Mouse (Mus musculus) CH12.LX (cell line): ENCODE measurements around the gene Psmd7. TPM values are rescaled to one million over a fixed set of nuclear protein-coding genes. Genes with fewer than 3 reads are reported as not detected.

Experiments used
- DNase-seq: peaks from one replicate; pipeline ENCODE4 v3.0.0-alpha.2; 2013; ENCODE audit errors: extremely low read depth
- H3K27ac ChIP-seq: 2 replicates; pipeline ENCODE4 v1.5.1; 2012; ENCODE audit warnings: low read depth, mild to moderate bottlenecking, control low read depth, moderate library complexity; ENCODE audit not compliant: insufficient read depth
- H3K27me3 ChIP-seq: replicated peaks from 2 replicates; pipeline ENCODE3; 2012; ENCODE audit warnings: inconsistent platforms
- H3K36me3 ChIP-seq, 2 experiments: replicated peaks in 1 of 2; 2 replicates each; pipeline versions ENCODE3 to v1.6.1; 2012; ENCODE audit warnings: inconsistent platforms in 1 of 2, low read length in 1 of 2, mild to moderate bottlenecking in 1 of 2, mixed read lengths in 1 of 2, moderate library complexity in 1 of 2; ENCODE audit not compliant: control insufficient read depth in 1 of 2, insufficient read depth in 1 of 2
- H3K4me1 ChIP-seq, 2 experiments: 2 replicates each; pipeline ENCODE4 v1.6.1; 2012; ENCODE audit warnings: inconsistent platforms in 1 of 2, moderate library complexity in 1 of 2; ENCODE audit not compliant: insufficient read depth in 2 of 2, control insufficient read depth in 1 of 2
- H3K4me2 ChIP-seq: 2 replicates; pipeline ENCODE4 v1.6.1; 2012; ENCODE audit warnings: low read depth, mild to moderate bottlenecking, control low read depth; ENCODE audit not compliant: poor library complexity, insufficient read depth, severe bottlenecking
- H3K4me3 ChIP-seq, 3 experiments: fragments of 150-350 bp in 1 of 3; sonication (generic) in 1 of 3; replicated peaks in 1 of 3; 2 replicates each; pipeline versions ENCODE3 to v1.5.1; 2011 to 2012; ENCODE audit warnings: low read depth in 2 of 3, low read length in 2 of 3, mild to moderate bottlenecking in 2 of 3, moderate library complexity in 2 of 3, control low read depth in 1 of 3, improper control_type of control experiment in 1 of 3, inconsistent platforms in 1 of 3, mixed read lengths in 1 of 3; ENCODE audit not compliant: poor library complexity in 1 of 3
- H3K79me2 ChIP-seq: replicated peaks from 2 replicates; pipeline ENCODE4 v1.6.1; 2012; ENCODE audit warnings: mild to moderate bottlenecking, moderate library complexity; ENCODE audit not compliant: control insufficient read depth, poor library complexity, insufficient read depth, severe bottlenecking; ENCODE audit errors: extremely low read depth
- H3K9ac ChIP-seq: 2 replicates; pipeline ENCODE4 v1.6.1; 2012; ENCODE audit warnings: low read depth, mild to moderate bottlenecking, control low read depth, moderate library complexity; ENCODE audit not compliant: insufficient read depth
- H3K9me3 ChIP-seq: replicated peaks from 2 replicates; pipeline ENCODE3; 2012; ENCODE audit warnings: low read length, inconsistent platforms, mixed read lengths
- BHLHE40 ChIP-seq: IDR thresholded peaks from 2 replicates; pipeline ENCODE4 v1.6.1; 2011; ENCODE audit warnings: mild to moderate bottlenecking, low read depth, low read length, improper control_type of control experiment
- CHD1 ChIP-seq: IDR thresholded peaks from 2 replicates; pipeline ENCODE4 v1.6.1; 2012; ENCODE audit warnings: low read depth, low read length, improper control_type of control experiment, inconsistent platforms
- CHD2 ChIP-seq: IDR thresholded peaks from 2 replicates; pipeline ENCODE4 v1.6.1; 2011; ENCODE audit warnings: low read length, improper control_type of control experiment
- CTCF ChIP-seq, 2 experiments: IDR thresholded peaks in 1 of 2; conservative IDR thresholded peaks in 1 of 2; 2 replicates each; pipeline ENCODE4 v1.5.1; 2011 to 2012; ENCODE audit warnings: low read depth in 2 of 2, low read length in 2 of 2, improper control_type of control experiment in 1 of 2, inconsistent platforms in 1 of 2, mild to moderate bottlenecking in 1 of 2, moderate library complexity in 1 of 2
- ELF1 ChIP-seq: IDR thresholded peaks from 2 replicates; pipeline ENCODE4 v1.6.1; 2014; ENCODE audit warnings: low read depth, mild to moderate bottlenecking, inconsistent platforms, low read length, improper control_type of control experiment
- EP300 ChIP-seq: IDR thresholded peaks from 2 replicates; pipeline ENCODE4 v1.6.1; 2011; ENCODE audit warnings: low read length, improper control_type of control experiment
- ETS1 ChIP-seq: conservative IDR thresholded peaks from 2 replicates; pipeline ENCODE4 v1.6.1; 2012; ENCODE audit warnings: low read depth, mild to moderate bottlenecking, inconsistent platforms, low read length, improper control_type of control experiment, moderate library complexity
- GABPA ChIP-seq: IDR thresholded peaks from 2 replicates; pipeline ENCODE4 v1.6.1; 2012; ENCODE audit warnings: low read depth, low read length, improper control_type of control experiment, inconsistent platforms; ENCODE audit not compliant: insufficient replicate concordance
- HCFC1 ChIP-seq: IDR thresholded peaks from 2 replicates; pipeline ENCODE4 v1.6.1; 2012; ENCODE audit warnings: low read depth, mild to moderate bottlenecking, inconsistent platforms, low read length, improper control_type of control experiment
- JUND ChIP-seq: conservative IDR thresholded peaks from 2 replicates; pipeline ENCODE4 v1.6.1; 2011; ENCODE audit warnings: low read depth, low read length, improper control_type of control experiment
- KAT2A ChIP-seq: IDR thresholded peaks from 2 replicates; pipeline ENCODE4 v1.6.1; 2012; ENCODE audit warnings: low read length, improper control_type of control experiment, inconsistent platforms; ENCODE audit not compliant: insufficient replicate concordance
- MAFK ChIP-seq: IDR thresholded peaks from 2 replicates; pipeline ENCODE4 v1.6.1; 2011; ENCODE audit warnings: low read length, improper control_type of control experiment; ENCODE audit not compliant: insufficient replicate concordance
- MAX ChIP-seq: IDR thresholded peaks from 2 replicates; pipeline ENCODE4 v1.6.1; 2011; ENCODE audit warnings: low read length, improper control_type of control experiment
- MYC ChIP-seq: IDR thresholded peaks from 2 replicates; pipeline ENCODE4 v1.6.1; 2011; ENCODE audit warnings: low read depth, mild to moderate bottlenecking, improper control_type of control experiment, low read length
- NELFE ChIP-seq: IDR thresholded peaks from 2 replicates; pipeline ENCODE4 v1.6.1; 2011; ENCODE audit warnings: low read depth, low read length, improper control_type of control experiment
- NRF1 ChIP-seq: IDR thresholded peaks from 2 replicates; pipeline ENCODE4 v1.6.1; 2014; ENCODE audit warnings: low read depth, mild to moderate bottlenecking, inconsistent platforms, low read length, improper control_type of control experiment, moderate library complexity
- RAD21 ChIP-seq: IDR thresholded peaks from 2 replicates; pipeline ENCODE4 v1.6.1; 2011; ENCODE audit warnings: low read depth, mild to moderate bottlenecking, low read length, improper control_type of control experiment, moderate library complexity
- SIN3A ChIP-seq: IDR thresholded peaks from 2 replicates; pipeline ENCODE4 v1.6.1; 2012; ENCODE audit warnings: low read length, improper control_type of control experiment, inconsistent platforms
- SMC3 ChIP-seq: IDR thresholded peaks from 2 replicates; pipeline ENCODE4 v1.6.1; 2011; ENCODE audit warnings: low read depth, low read length, improper control_type of control experiment
- ZKSCAN1 ChIP-seq: IDR thresholded peaks from 2 replicates; pipeline ENCODE4 v1.6.1; 2012; ENCODE audit warnings: low read depth, inconsistent platforms, low read length, improper control_type of control experiment, borderline replicate concordance
- ZMIZ1 ChIP-seq: IDR thresholded peaks from 2 replicates; pipeline ENCODE4 v1.6.1; 2012; ENCODE audit warnings: low read depth, mild to moderate bottlenecking, inconsistent platforms, low read length, improper control_type of control experiment
- ZNF384 ChIP-seq: IDR thresholded peaks from 2 replicates; pipeline ENCODE4 v1.6.1; 2012; ENCODE audit warnings: low read depth, low read length, improper control_type of control experiment, inconsistent platforms
- dilution Hi-C: fragments of 300-500 bp; cut with MboI; formaldehyde crosslinking; loops from 2 replicates; pipeline ENCODE4 v1.14.3; 2020; ENCODE audit warnings: low sequenced_read_pairs; ENCODE audit not compliant: extremely low pct_unique_long_range_greater_than_20kb, extremely low pct_ligation_motif_present
- in situ Hi-C: fragments of 300-500 bp; cut with MboI; formaldehyde crosslinking; loops from 3 replicates; pipeline ENCODE4 v1.14.3; 2019; ENCODE audit warnings: low sequenced_read_pairs, low pct_ligation_motif_present, low pct_unique_long_range_greater_than_20kb, mixed read lengths
- polyA plus RNA-seq: library from polyadenylated mRNA; unstranded; fragments of >175 nt; gene quantifications from 2 replicates; pipeline ENCODE4 v1.2.1, GENCODE M21; 2012; ENCODE audit warnings: low read depth; ENCODE audit not compliant: insufficient read length
- total RNA-seq, 2 experiments: library from RNA; depleted of rRNA; stranded (reverse); fragments of 300-350 nt in 1 of 2; fragments of >200 nt in 1 of 2; gene quantifications; 2 replicates each; pipeline ENCODE4 v1.2.3; 2012 to 2014

Psmd7 gene
- total and polyA plus RNA-seq, 3 experiments, result 56.7 to 353 (median 110) TPM

GRCm38 (mm10) chr8:107571046-107571445 lies 17.2 kb downstream of the Psmd7 start:
- Histone ChIP-seq H3K27me3 (no peaks in the 10 kb centered on the region), H3K4me2 (no peak overlapping the region), H3K79me2 (no peaks in the 10 kb centered on the region), H3K36me3 (peaks cover 0 to 5% of the 10 kb centered on the region in 2 experiments), H3K4me1 (no peaks in the 10 kb centered on the region), H3K4me3 (no peak overlapping the region), H3K27ac (no peak overlapping the region), H3K9ac (no peak overlapping the region), H3K9me3 (no peaks in the 10 kb centered on the region)
- in situ Hi-C loops, result loop anchor here (25.0 kb wide), 1 partner anchor 459 kb away; no protein-coding TSS in a partner anchor
- no peak for DNase-seq
- no peak for TF ChIP-seq RAD21
- no peak for TF ChIP-seq SIN3A
- no peak for TF ChIP-seq MAX
- TF ChIP-seq GABPA, result no peak
- TF ChIP-seq ZKSCAN1, result no peak
- no peak for TF ChIP-seq CHD1
- TF ChIP-seq BHLHE40, result no peak
- TF ChIP-seq ZMIZ1, result no peak
- TF ChIP-seq HCFC1, result no peak
- no peak for TF ChIP-seq EP300
- TF ChIP-seq CHD2, result no peak
- TF ChIP-seq CTCF (conservative IDR thresholded peaks at IDR 0.05 in 1 of 2, IDR thresholded peaks at IDR 0.05 in 1 of 2; ENCODE audit: low read depth in 2 of 2, low read length in 2 of 2), result no peak
- no peak for TF ChIP-seq ETS1
- TF ChIP-seq KAT2A, result no peak
- no peak for TF ChIP-seq MYC
- no peak for TF ChIP-seq JUND
- no peak for TF ChIP-seq ELF1
- no peak for TF ChIP-seq SMC3
- TF ChIP-seq ZNF384, result no peak
- TF ChIP-seq, all 38 proteins: peak for 0
- dilution Hi-C loops, result no loop called here

- no peaks in the 10 kb centered on the region for H3K79me2 ChIP-seq
- TF ChIP-seq SMC3 (no peak), NELFE (no peak), CHD1 (no peak), NRF1 (no peak), MAFK (no peak), RAD21 (no peak), MAX (no peak), ELF1 (no peak)
- TF ChIP-seq, all 38 proteins: peak for 0
- in situ Hi-C loops, result loop anchor here (25.0 kb wide), 1 partner anchor 450 kb away; no protein-coding TSS in a partner anchor
- Histone ChIP-seq H3K4me3 (no peak overlapping the region), H3K9me3 (no peaks in the 10 kb centered on the region), H3K9ac (no peak overlapping the region), H3K27me3 (no peaks in the 10 kb centered on the region), H3K4me1 (peaks cover 6 to 24% of the 10 kb centered on the region in 2 experiments), H3K36me3 (peaks cover 12 to 17% of the 10 kb centered on the region in 2 experiments), H3K27ac (no peak overlapping the region), H3K4me2 (no peak overlapping the region)
- DNase-seq, result no peak
- dilution Hi-C loops, result no loop called here
These were observed 26.1 kb downstream of the Psmd7 start for GRCm38 (mm10) chr8:107562164-107562563.
